ENCODE assay signal across 8 mouse cellular contexts in the genomic region with DNA sequence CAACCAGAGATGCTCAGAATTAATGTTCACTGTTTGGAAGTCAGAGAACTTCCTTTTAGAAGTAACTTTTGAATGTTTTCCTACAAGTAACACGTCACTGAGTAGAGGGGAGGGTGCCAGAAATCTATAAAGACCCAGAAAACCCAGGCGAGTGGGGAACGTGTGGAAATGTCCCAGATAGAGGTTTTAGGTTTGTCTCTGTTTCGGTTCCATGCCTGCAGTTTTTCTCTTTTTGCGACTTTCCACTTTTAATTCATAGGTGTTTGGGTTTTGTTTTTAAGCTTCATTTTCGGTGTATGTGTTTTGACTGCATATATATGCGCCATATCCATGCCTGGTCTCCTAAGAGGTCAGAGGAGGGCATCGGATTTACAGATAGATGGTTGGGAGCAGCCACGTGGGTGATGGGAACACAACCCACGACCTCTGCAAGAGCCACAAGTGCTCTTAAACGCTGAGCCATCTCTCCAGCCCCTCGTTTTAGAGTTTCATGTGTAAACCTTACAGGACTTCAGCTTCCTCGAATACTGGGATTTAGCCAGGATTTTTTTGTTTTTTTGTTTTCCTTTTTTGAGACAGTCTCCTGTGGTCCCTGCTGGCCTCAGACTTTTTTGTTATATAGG. TPM values are rescaled to one million over a fixed set of nuclear protein-coding genes. Genes with fewer than 3 reads are reported as not detected.
DNase-seq lines count a peak whose midpoint lies in the region; ATAC-seq and TF ChIP-seq lines count a peak whose summit lies in the region.

No protein-coding gene starts in this region.

- H3K4me3 ChIP-seq in lung, adult 2 months (replicated peaks; ENCODE audit: extremely low read depth, low read depth, low read length): peak overlapping the region; percentile 91
- H3K4me3 ChIP-seq in hindbrain, postnatal 0 days (ENCODE audit: low read length): peak overlapping the region; percentile 89
- peak overlapping the region; percentile 79 for H3K4me3 ChIP-seq in neural tube, embryonic 12.5 days

- TF ChIP-seq POLR2A in lung, adult 2 months (IDR thresholded peaks at IDR 0.05; ENCODE audit: borderline replicate concordance, extremely low read depth, low read depth, low read length): no peak

- ATAC-seq in hindbrain, postnatal 0 days: no peak
- ATAC-seq in neural tube, embryonic 12.5 days (ENCODE audit: low FRiP score, low read depth): no peak

- no peak for DNase-seq in lung, adult 2 months
- no peak for DNase-seq in lung, postnatal 10 days
- DNase-seq in embryo, embryonic 10 days (ENCODE audit: low spot score): peak; percentile 41
- DNase-seq in hindbrain, postnatal 0 days (ENCODE audit: low spot score): no peak
- no peak for DNase-seq in adipocyte (ENCODE audit: low spot score)
- DNase-seq in testis, postnatal 10 days (ENCODE audit: low spot score): no peak
- DNase-seq in urinary bladder, postnatal 25 days (ENCODE audit: low spot score): no peak

- H3K36me3 ChIP-seq in hindbrain, postnatal 0 days (ENCODE audit: insufficient read depth, low read length): no peaks in the 10 kb centered on the region
- no peaks in the 10 kb centered on the region for H3K36me3 ChIP-seq in neural tube, embryonic 12.5 days

- no peaks in the 10 kb centered on the region for H3K27me3 ChIP-seq in hindbrain, postnatal 0 days (ENCODE audit: insufficient read depth, low read length)
- no peaks in the 10 kb centered on the region for H3K27me3 ChIP-seq in neural tube, embryonic 12.5 days (replicated peaks)

- no peak for TF ChIP-seq CTCF in lung, adult 2 months (IDR thresholded peaks at IDR 0.05; ENCODE audit: insufficient read depth, low read length)
- no peak for TF ChIP-seq CTCF in hindbrain, postnatal 0 days (IDR thresholded peaks at IDR 0.05; ENCODE audit: low read depth)

- WGBS in lung, adult 2 months: 22% methylated on average over 13 of the region's 13 CpGs
- 4% methylated on average over 13 of the region's 13 CpGs for WGBS in hindbrain, postnatal 0 days
- WGBS in neural tube, embryonic 12.5 days: 5% methylated on average over 13 of the region's 13 CpGs

- H3K27ac ChIP-seq in hindbrain, postnatal 0 days: peak overlapping the region; percentile 93
- peak overlapping the region; percentile 96; the same call in 1 of the 2 replicates for H3K27ac ChIP-seq in neural tube, embryonic 12.5 days

- peaks cover 8% of the 10 kb centered on the region for H3K4me1 ChIP-seq in lung, adult 2 months (ENCODE audit: control insufficient read depth, insufficient read depth, low read length)
- H3K4me1 ChIP-seq in hindbrain, postnatal 0 days (ENCODE audit: insufficient read depth, low read length): peaks cover 12% of the 10 kb centered on the region
- peaks cover 29% of the 10 kb centered on the region for H3K4me1 ChIP-seq in neural tube, embryonic 12.5 days

- H3K9me3 ChIP-seq in hindbrain, postnatal 0 days (ENCODE audit: low read length): no peaks in the 10 kb centered on the region
- H3K9me3 ChIP-seq in neural tube, embryonic 12.5 days: no peaks in the 10 kb centered on the region

- peak overlapping the region; percentile 99 for H3K4me2 ChIP-seq in hindbrain, postnatal 0 days (ENCODE audit: low read depth, low read length)
- H3K4me2 ChIP-seq in neural tube, embryonic 12.5 days (replicated peaks): peak overlapping the region; percentile 93

- H3K9ac ChIP-seq in hindbrain, postnatal 0 days (replicated peaks; ENCODE audit: low read length): peak overlapping the region; percentile 96
- H3K9ac ChIP-seq in neural tube, embryonic 12.5 days: peak overlapping the region; percentile 95

RNA-seq across cellular contexts. Expression of a gene that starts 1.7 kb away (rescaled TPM):
- 3.1 and 4.0 TPM in 2 replicates for polyA plus RNA-seq in lung, adult 2 months (2012; rRNA removed)
- total RNA-seq in hindbrain, postnatal 0 days (2014; rRNA removed): 10.7 and 11.9 TPM in 2 replicates
- polyA plus RNA-seq in hindbrain, postnatal 0 days (2015; fragmentation: Nextera tagmentation; extraction: Ambion mirVana): 1.5 and 2.2 TPM in 2 replicates
- polyA plus RNA-seq in neural tube, embryonic 12.5 days (2016; fragmentation: Nextera tagmentation; extraction: Ambion mirVana): 5.2 and 6.1 TPM in 2 replicates

RNA-seq across cellular contexts. Expression of a gene that starts 43.5 kb away (rescaled TPM):
- polyA plus RNA-seq in lung, adult 2 months (2012; rRNA removed): 44.3 and 73.8 TPM in 2 replicates
- 6.3 and 30.1 TPM in 2 replicates for total RNA-seq in hindbrain, postnatal 0 days (2014; rRNA removed)
- polyA plus RNA-seq in hindbrain, postnatal 0 days (2015; fragmentation: Nextera tagmentation; extraction: Ambion mirVana): 18.1 and 18.9 TPM in 2 replicates
- 13.2 and 16.2 TPM in 2 replicates for polyA plus RNA-seq in neural tube, embryonic 12.5 days (2016; fragmentation: Nextera tagmentation; extraction: Ambion mirVana)
